Mouse (Mus musculus) common myeloid progenitor, adult 5-6 weeks (primary cell): Measurements from ENCODE around the gene Neurl4. TPM values are rescaled to one million over a fixed set of nuclear protein-coding genes. Genes with fewer than 3 reads are reported as not detected.
A peak's percentile ranks its signal among the peaks of the same experiment; 100 is the strongest.
"Not testable (repeated sequence)": the region's sequence is repeated elsewhere in the genome, so short reads cannot be mapped to it uniquely, and the experiment has no call there.

Experiments used
- ATAC-seq: replicated peaks from 2 replicates; pipeline ENCODE4 v1.8.0; 2016; ENCODE audit warnings: low read depth, mild to moderate bottlenecking, moderate TSS enrichment, inconsistent platforms; ENCODE audit not compliant: poor library complexity, severe bottlenecking
- total RNA-seq: library from RNA; stranded (forward); fragments of 200-1000, 187-1606 nt; gene quantifications from 2 replicates; pipeline ENCODE4 v1.2.3, GENCODE M21; 2017

Gene Neurl4
- total RNA-seq, 1 experiment from 2014 or later: 26.9 TPM

- ATAC-seq: no peak
Observed at GRCm38 (mm10) chr11:69911701-69912100, 10.8 kb downstream of the Neurl4 start.

GRCm38 (mm10) chr11:69912716-69913530 lies 12.1 kb downstream of the Neurl4 start:
- no peak for ATAC-seq

- ATAC-seq: peak; percentile 83
Observed at GRCm38 (mm10) chr11:69913554-69914371, 12.9 kb downstream of the Neurl4 start, which contains the start of gene Gps2. Gps2 (plus strand) TSS chr11:69913888.

- ATAC-seq: 0 out of 2 replicates have a peak, but pooled peaks have one; percentile 2
Observed at GRCm38 (mm10) chr11:69914372-69914764, 13.5 kb downstream of the Neurl4 start.

GRCm38 (mm10) chr11:69914917-69915430 lies 14.1 kb downstream of the Neurl4 start:
- ATAC-seq: no peak

GRCm38 (mm10) chr11:69915667-69916627 lies 15.1 kb downstream of the Neurl4 start:
- ATAC-seq: no peak

GRCm38 (mm10) chr11:69916652-69917378 lies 15.9 kb downstream of the Neurl4 start:
- ATAC-seq: not testable (repeated sequence)

- no peak for ATAC-seq
Observed at GRCm38 (mm10) chr11:69917379-69917948, 16.6 kb downstream of the Neurl4 start.

GRCm38 (mm10) chr11:69918118-69918517 lies 17.2 kb downstream of the Neurl4 start:
- no peak for ATAC-seq

- ATAC-seq: no peak
Observed at GRCm38 (mm10) chr11:69919053-69919452, 18.2 kb downstream of the Neurl4 start.

GRCm38 (mm10) chr11:69919661-69920265 lies 18.9 kb downstream of the Neurl4 start:
- ATAC-seq: peak; percentile 42

- ATAC-seq: no peak
Observed at GRCm38 (mm10) chr11:69920266-69921031, 19.6 kb downstream of the Neurl4 start.

GRCm38 (mm10) chr11:69921114-69922011 lies 20.5 kb downstream of the Neurl4 start, which contains the start of gene Eif5a:
Eif5a (minus strand) TSS chr11:69921958.
- ATAC-seq: peak; percentile 83

- no peak for ATAC-seq
Observed at GRCm38 (mm10) chr11:69922012-69922756, 21.3 kb downstream of the Neurl4 start.

- no peak for ATAC-seq
Observed at GRCm38 (mm10) chr11:69922796-69923195, 21.9 kb downstream of the Neurl4 start.

GRCm38 (mm10) chr11:69927501-69927900 lies 26.6 kb downstream of the Neurl4 start:
- no peak for ATAC-seq
